Mouse (Mus musculus) myocyte (in vitro differentiated cells): ENCODE results near the gene Agbl3. TPM values are rescaled to one million over a fixed set of nuclear protein-coding genes. Genes with fewer than 3 reads are reported as not detected.

Experiments used
- H3K27me3 ChIP-seq: one replicate; pipeline ENCODE4 v1.6.1; 2011; ENCODE audit not compliant: control insufficient read depth, insufficient read depth, insufficient read length
- H3K36me3 ChIP-seq: one replicate; pipeline ENCODE4 v1.6.1; 2011; ENCODE audit not compliant: control insufficient read depth, insufficient read depth
- H3K4me2 ChIP-seq: one replicate; pipeline ENCODE4 v1.6.1; 2011; ENCODE audit warnings: low read depth, control low read depth
- H3K4me3 ChIP-seq: one replicate; pipeline ENCODE4 v1.5.1; 2011; ENCODE audit warnings: mild to moderate bottlenecking, control low read depth, moderate library complexity
- H3K79me2 ChIP-seq: one replicate; pipeline ENCODE4 v1.6.1; 2011; ENCODE audit not compliant: control insufficient read depth, insufficient read depth
- H3ac ChIP-seq: one replicate; pipeline ENCODE4 v1.6.1; 2011; ENCODE audit not compliant: control insufficient read depth, insufficient read length
- CEBPB ChIP-seq: IDR thresholded peaks from 2 replicates; pipeline ENCODE4 v1.6.1; 2011; ENCODE audit warnings: mild to moderate bottlenecking, moderate library complexity; ENCODE audit not compliant: poor library complexity, insufficient read depth, severe bottlenecking
- E2F4 ChIP-seq: IDR thresholded peaks from one replicate; pipeline ENCODE4 v1.6.1; 2011; ENCODE audit warnings: mild to moderate bottlenecking, control low read depth, moderate library complexity; ENCODE audit not compliant: insufficient read depth
- MAX ChIP-seq: IDR thresholded peaks from one replicate; pipeline ENCODE4 v1.6.1; 2011; ENCODE audit warnings: low read depth, mild to moderate bottlenecking, control low read depth
- MYOD1 ChIP-seq, 3 experiments: IDR thresholded peaks; one replicate each; pipeline ENCODE4 v1.6.1; 2011; ENCODE audit warnings: control low read depth in 2 of 3, low read depth in 2 of 3, mild to moderate bottlenecking in 2 of 3, moderate library complexity in 1 of 3; ENCODE audit not compliant: insufficient read length in 2 of 3, control insufficient read depth in 1 of 3
- MYOG ChIP-seq, 3 experiments: IDR thresholded peaks; one replicate each; pipeline ENCODE4 v1.6.1; 2011; ENCODE audit warnings: control low read depth in 2 of 3, low read depth in 2 of 3, mild to moderate bottlenecking in 2 of 3; ENCODE audit not compliant: insufficient read length in 2 of 3, control insufficient read depth in 1 of 3, insufficient read depth in 1 of 3
- POLR2A ChIP-seq: IDR thresholded peaks from one replicate; pipeline ENCODE4 v1.6.1; 2011; ENCODE audit warnings: low read depth, mild to moderate bottlenecking, control low read depth, moderate library complexity; ENCODE audit not compliant: insufficient read length
- POLR2AphosphoS2 ChIP-seq: IDR thresholded peaks from one replicate; pipeline ENCODE4 v1.6.1; 2011; ENCODE audit warnings: low read depth, control low read depth; ENCODE audit not compliant: insufficient read length
- REST ChIP-seq: IDR thresholded peaks from one replicate; pipeline ENCODE4 v1.6.1; 2011; ENCODE audit warnings: mild to moderate bottlenecking, control low read depth, moderate library complexity; ENCODE audit not compliant: insufficient read depth, insufficient read length
- SRF ChIP-seq: IDR thresholded peaks from one replicate; pipeline ENCODE4 v1.6.1; 2011; ENCODE audit warnings: low read depth; ENCODE audit not compliant: control insufficient read depth, insufficient read length
- TCF12 ChIP-seq: IDR thresholded peaks from one replicate; pipeline ENCODE4 v1.6.1; 2011; ENCODE audit warnings: mild to moderate bottlenecking, control low read depth; ENCODE audit not compliant: poor library complexity, insufficient read depth, severe bottlenecking
- TCF3 ChIP-seq: IDR thresholded peaks from one replicate; pipeline ENCODE4 v1.6.1; 2011; ENCODE audit warnings: low read depth, control low read depth; ENCODE audit not compliant: insufficient read length
- USF1 ChIP-seq: IDR thresholded peaks from one replicate; pipeline ENCODE4 v1.6.1; 2011; ENCODE audit warnings: low read depth, mild to moderate bottlenecking, control low read depth, moderate library complexity
- polyA plus RNA-seq: library from polyadenylated mRNA; unstranded; fragments of >200 nt; fragmentation: generic; extraction: Trizol; gene quantifications from one replicate; pipeline ENCODE4 v1.2.1, GENCODE M21; 2012; ENCODE audit warnings: missing spikeins

Agbl3 gene
- polyA plus RNA-seq, 1 experiment = 3.6 TPM

DNA sequence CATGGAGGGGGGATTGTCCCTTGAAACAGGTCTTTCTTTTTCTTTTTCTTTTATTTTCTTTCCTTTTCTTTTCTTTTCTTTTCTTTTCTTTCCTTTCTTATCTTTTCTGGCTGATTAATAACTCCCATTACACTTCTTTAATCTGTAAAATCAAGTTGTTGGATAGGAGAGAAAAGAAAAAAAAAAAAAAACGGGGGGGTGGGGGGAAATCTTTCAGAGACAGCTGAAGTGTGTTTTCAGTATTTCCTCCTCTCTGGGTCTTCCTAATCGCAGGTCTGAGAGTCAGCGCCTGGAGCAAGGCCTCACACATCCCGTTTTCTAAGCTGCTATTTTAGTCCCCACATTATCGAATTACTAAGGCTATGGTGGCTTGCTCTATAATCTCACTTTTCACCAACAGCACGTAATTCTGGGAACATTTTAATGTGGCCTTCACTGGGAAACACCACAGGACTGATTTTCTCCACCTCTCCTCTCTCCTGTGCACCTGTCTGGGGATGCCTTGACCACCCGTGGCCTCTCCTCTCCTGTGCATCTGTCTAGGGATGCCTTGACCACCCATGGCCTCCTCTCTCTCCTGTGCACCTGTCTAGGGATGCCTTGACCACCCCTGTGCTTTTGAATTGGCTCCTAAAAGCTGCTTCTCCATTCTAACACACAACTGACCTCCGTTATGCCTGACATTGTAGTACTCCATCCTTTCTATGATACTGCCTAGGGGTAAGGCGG lies 83.7 kb downstream of the Agbl3 start:
- no peak overlapping the region for H3ac ChIP-seq
- TF ChIP-seq E2F4 = no peak
- TF ChIP-seq SRF = no peak
- no peak for TF ChIP-seq TCF3
- no peak for TF ChIP-seq POLR2A
- no peak for TF ChIP-seq TCF12
- no peak for TF ChIP-seq REST
- peak in 2 of 3 experiments; percentile 5 to 51 for TF ChIP-seq MYOG (IDR thresholded peaks at IDR 0.05; ENCODE audit: control insufficient read depth in 1 of 3, insufficient read depth in 1 of 3, insufficient read length in 2 of 3, low read depth in 2 of 3)
- no peak for TF ChIP-seq USF1
- peak in 2 of 3 experiments; percentile 23 to 61 for TF ChIP-seq MYOD1 (IDR thresholded peaks at IDR 0.05; ENCODE audit: control insufficient read depth in 1 of 3, insufficient read length in 2 of 3, low read depth in 2 of 3)
- TF ChIP-seq CEBPB = no peak
- TF ChIP-seq MAX = no peak
- TF ChIP-seq POLR2AphosphoS2 = no peak
- H3K27me3 ChIP-seq = no peaks in the 10 kb centered on the region
- H3K36me3 ChIP-seq = no peaks in the 10 kb centered on the region
- no peaks in the 10 kb centered on the region for H3K79me2 ChIP-seq
- H3K4me3 ChIP-seq = peak overlapping the region; percentile 29
- peak overlapping the region; percentile 83 for H3K4me2 ChIP-seq

DNA sequence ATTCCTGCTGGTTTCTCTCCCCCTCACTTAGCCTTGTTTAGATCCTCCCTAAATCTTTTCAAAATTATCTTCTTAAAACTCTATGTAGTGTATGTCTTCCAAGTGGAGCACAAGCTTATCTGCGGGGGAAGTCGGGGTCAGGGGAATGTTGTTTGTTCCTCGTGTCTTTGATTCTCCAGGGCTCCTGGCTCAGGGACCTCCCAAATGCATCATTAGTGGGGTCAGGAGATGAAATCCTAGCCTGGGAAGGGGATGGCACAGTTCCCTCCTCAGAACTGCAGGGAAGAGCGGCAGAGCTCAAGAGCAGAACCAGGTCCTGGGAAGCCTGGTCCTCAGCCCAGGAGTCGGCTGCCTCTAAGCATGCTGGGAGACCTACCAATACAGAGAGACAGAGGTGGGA lies 85.0 kb downstream of the Agbl3 start:
- TF ChIP-seq POLR2A (no peak), SRF (no peak), USF1 (no peak), CEBPB (no peak), TCF12 (no peak), MYOG (IDR thresholded peaks at IDR 0.05; ENCODE audit: control insufficient read depth in 1 of 3, insufficient read depth in 1 of 3, insufficient read length in 2 of 3, low read depth in 2 of 3) (no peak), REST (no peak), MYOD1 (IDR thresholded peaks at IDR 0.05; ENCODE audit: control insufficient read depth in 1 of 3, insufficient read length in 2 of 3, low read depth in 2 of 3) (no peak), MAX (no peak), POLR2AphosphoS2 (no peak), E2F4 (no peak), TCF3 (no peak)
- H3K27me3 ChIP-seq = no peaks in the 10 kb centered on the region
- peak overlapping the region; percentile 47 for H3K4me2 ChIP-seq

DNA sequence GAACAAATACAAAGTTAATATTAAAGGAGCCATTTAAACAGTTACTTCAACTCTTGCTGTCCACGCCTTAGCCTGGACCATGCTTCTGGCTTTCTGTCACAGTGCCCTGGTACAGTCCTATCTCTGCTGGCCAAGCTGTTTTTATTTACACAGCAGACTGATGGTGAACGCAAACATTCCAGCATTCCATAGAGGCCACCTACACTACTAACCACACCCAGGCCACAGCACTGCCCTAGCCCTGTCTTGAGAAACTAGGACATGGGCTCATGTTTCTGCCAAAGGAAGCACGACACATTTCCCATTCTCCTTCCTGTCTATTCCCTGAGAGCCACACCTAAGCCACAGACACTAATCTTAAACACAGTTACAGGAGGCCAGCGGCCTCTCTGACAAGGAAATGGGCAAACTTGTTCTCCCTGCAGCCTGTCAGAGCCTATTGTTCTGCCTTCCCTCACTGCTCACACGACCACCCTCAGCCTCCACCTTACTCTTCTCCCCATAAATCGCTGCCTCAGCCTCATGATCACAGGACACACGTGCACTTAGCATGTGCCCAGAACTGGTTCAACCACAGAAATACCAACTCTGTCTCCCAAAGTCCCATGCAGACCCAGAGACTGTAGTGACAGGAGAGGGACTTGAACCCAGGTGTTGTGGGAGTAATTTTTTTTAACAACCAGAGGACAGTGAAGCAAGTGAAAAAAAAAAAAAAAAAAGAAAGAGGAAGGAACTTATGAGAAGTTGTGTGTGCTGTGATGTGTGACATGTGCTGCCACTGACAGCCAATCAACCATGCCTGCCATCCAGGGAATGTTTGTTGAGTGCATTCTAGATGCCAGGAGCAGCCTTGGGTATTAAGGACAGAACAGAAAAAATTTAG lies 85.7 kb downstream of the Agbl3 start:
- H3K27me3 ChIP-seq = no peaks in the 10 kb centered on the region
- H3K36me3 ChIP-seq = no peaks in the 10 kb centered on the region
- H3K79me2 ChIP-seq = no peaks in the 10 kb centered on the region
- no peak overlapping the region for H3ac ChIP-seq
- no peak for TF ChIP-seq POLR2A
- TF ChIP-seq CEBPB = peak; percentile 23; the same call in 1 of the 2 replicates
- no peak for TF ChIP-seq REST
- TF ChIP-seq MAX = no peak
- peak in 1 of 3 experiments; percentile 28 for TF ChIP-seq MYOG (IDR thresholded peaks at IDR 0.05; ENCODE audit: control insufficient read depth in 1 of 3, insufficient read depth in 1 of 3, insufficient read length in 2 of 3, low read depth in 2 of 3)
- H3K4me3 ChIP-seq = no peak overlapping the region
- H3K4me2 ChIP-seq = peak overlapping the region; percentile 47

More for the DNA sequence above, 85.0 kb downstream of the Agbl3 start:
- Histone ChIP-seq H3K36me3 (no peaks in the 10 kb centered on the region), H3K4me3 (no peak overlapping the region), H3K79me2 (no peaks in the 10 kb centered on the region), H3ac (no peak overlapping the region)

DNA sequence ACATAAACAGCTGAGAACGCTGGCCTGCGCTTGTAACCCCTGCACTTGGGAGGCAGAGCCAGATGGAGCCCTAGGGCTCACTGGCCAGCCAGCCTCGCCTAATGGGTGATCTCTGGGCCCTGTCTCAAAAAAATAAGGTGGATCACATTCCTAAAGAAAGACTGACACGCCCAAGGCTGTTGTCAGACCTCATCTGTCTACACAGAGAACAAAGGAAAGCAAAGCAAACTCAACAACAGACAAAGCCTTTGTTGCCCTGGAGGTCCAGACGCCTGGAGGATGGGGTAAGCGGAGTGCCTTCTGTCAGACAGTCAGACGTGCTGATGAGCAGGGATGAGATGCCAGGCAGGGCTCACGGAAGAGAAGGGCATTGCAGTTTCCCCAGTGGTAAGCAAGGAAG lies 86.6 kb downstream of the Agbl3 start:
- Histone ChIP-seq H3K4me3 (peak overlapping the region; percentile 7), H3ac (no peak overlapping the region), H3K27me3 (no peaks in the 10 kb centered on the region), H3K36me3 (no peaks in the 10 kb centered on the region), H3K79me2 (no peaks in the 10 kb centered on the region), H3K4me2 (peak overlapping the region; percentile 47)
- TF ChIP-seq MAX = no peak
- no peak for TF ChIP-seq POLR2AphosphoS2
- TF ChIP-seq REST = no peak
- peak in 1 of 3 experiments; percentile 52 for TF ChIP-seq MYOD1 (IDR thresholded peaks at IDR 0.05; ENCODE audit: control insufficient read depth in 1 of 3, insufficient read length in 2 of 3, low read depth in 2 of 3)
- no peak for TF ChIP-seq E2F4
- TF ChIP-seq SRF = no peak
- no peak for TF ChIP-seq TCF12
- no peak for TF ChIP-seq CEBPB
- TF ChIP-seq TCF3 = no peak
- TF ChIP-seq MYOG (IDR thresholded peaks at IDR 0.05; ENCODE audit: control insufficient read depth in 1 of 3, insufficient read depth in 1 of 3, insufficient read length in 2 of 3, low read depth in 2 of 3) = peak in 2 of 3 experiments; percentile 17 to 23
- no peak for TF ChIP-seq USF1
- no peak for TF ChIP-seq POLR2A
